Mouse (Mus musculus) left cerebral cortex, adult 18-20 months (tissue): ENCODE results near the gene Olfr10. TPM values are rescaled to one million over a fixed set of nuclear protein-coding genes. Genes with fewer than 3 reads are reported as not detected.
"Not testable (repeated sequence)": the region's sequence is repeated elsewhere in the genome, so short reads cannot be mapped to it uniquely, and the experiment has no call there.

Source experiments
- DNase-seq, 2 experiments: peaks; one replicate each; pipeline ENCODE4 v3.0.0; 2021 to 2022; ENCODE audit warnings: low spot score in 2 of 2, mixed read lengths in 1 of 2
- long read RNA-seq, 2 experiments: library from polyadenylated mRNA; stranded (forward); transcript quantifications; one replicate each; pipeline ENCODE4 v2.0.0; 2021
- total RNA-seq, 2 experiments: library from RNA; stranded (reverse); gene quantifications; 2 replicates each; pipeline ENCODE4 v1.2.3; 2021

Gene Olfr10
- total RNA-seq = not detected
- long read RNA-seq, experiment 1 = 0 reads
- long read RNA-seq, experiment 2 = 0 reads

DNA sequence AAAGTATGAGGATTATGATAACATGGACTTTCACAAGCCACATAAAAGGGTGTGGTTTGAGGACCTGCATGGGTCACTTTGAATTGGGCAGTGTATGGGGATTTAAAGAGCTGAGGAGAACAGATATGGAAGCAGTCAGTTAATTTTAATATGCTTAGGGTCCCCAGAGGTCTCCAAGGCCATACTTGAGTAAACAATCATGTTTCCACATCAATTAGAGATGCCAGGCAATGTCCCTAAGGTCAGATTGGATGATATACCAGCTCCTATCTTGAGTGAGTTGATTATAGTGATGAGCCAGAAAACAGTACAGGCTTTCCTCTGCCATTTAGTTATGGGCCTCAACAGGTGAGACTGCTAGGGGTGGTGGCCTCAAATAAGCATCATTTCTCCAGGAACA lies at the start of gene Olfr10:
Gene Olfr10, plus strand, starts transcription at position 301 of the 400 bp plus-strand sequence.
- no peak for DNase-seq

DNA sequence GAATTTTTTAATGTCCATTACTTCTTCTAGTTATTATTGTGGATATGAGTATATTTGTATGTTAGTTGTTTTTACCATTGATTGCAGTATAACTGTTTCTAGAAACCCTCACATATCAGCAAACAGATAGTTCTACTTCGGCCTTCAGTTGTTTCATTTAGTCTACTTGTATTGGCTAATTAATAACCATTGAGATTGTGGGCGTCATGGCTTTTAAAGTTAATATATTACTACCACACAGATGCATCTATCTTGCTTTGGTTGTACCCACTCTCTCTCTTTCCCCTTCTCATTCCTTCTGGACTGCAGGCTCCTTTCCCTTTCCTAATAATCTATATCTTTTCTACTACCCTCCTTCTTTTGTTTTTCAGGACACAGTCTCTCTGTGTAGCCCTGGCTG lies 45.2 kb upstream of the Olfr10 start:
- no peak for DNase-seq

DNA sequence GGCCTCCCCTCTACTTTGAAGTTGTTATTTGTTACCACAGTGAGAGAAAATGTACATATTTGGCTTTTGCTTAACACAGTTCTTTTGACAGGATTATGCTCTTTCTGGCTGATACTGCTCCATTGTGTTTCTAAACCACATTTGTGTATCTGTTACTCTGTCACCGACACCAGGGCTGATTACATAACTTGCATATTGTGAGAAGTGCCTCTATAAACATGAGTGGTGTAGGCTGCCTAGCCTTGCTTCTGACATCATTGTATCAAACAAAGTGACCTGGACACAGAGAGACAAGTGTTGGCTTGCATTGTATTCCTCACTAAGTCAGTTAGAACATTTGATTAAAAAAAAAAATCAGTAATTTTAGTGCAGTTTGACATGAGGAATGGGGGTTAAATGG lies 44.7 kb upstream of the Olfr10 start:
- no peak for DNase-seq

DNA sequence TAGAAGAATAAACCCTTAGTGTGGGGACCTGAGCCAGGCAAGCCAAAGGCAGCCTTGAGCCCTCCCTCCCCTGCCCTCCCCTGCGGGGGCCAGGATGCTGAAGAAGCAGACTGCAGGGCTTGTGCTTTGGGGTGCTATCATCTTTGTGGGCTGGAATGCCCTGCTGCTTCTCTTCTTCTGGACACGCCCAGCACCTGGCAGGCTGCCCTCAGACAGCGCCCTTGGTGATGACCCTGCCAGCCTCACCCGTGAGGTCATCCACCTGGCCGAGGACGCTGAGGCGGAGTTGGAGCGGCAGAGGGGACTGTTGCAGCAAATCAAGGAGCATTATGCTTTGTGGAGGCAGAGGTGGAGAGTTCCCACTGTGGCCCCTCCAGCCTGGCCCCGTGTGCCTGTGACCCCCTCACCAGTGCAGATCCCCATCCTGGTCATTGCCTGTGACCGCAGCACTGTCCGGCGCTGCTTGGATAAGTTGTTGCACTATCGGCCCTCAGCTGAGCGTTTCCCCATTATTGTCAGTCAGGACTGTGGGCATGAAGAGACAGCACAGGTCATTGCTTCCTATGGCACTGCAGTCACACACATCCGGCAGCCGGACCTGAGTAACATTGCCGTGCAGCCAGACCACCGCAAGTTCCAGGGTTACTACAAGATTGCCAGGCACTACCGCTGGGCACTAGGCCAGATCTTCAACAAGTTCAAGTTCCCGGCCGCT lies 43.8 kb upstream of the Olfr10 start:
- no peak for DNase-seq

DNA sequence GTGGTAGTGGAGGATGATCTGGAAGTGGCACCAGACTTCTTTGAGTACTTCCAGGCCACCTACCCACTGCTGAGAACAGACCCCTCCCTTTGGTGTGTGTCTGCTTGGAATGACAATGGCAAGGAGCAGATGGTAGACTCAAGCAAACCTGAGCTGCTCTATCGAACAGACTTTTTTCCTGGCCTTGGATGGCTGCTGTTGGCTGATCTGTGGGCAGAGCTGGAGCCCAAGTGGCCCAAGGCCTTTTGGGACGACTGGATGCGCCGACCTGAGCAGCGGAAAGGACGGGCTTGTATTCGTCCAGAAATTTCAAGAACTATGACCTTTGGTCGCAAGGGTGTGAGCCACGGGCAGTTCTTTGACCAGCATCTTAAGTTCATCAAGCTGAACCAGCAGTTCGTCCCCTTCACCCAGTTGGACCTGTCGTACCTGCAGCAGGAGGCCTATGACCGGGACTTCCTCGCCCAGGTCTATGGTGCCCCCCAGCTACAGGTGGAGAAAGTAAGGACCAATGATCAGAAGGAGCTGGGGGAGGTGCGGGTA lies 43.2 kb upstream of the Olfr10 start:
- DNase-seq = no peak

DNA sequence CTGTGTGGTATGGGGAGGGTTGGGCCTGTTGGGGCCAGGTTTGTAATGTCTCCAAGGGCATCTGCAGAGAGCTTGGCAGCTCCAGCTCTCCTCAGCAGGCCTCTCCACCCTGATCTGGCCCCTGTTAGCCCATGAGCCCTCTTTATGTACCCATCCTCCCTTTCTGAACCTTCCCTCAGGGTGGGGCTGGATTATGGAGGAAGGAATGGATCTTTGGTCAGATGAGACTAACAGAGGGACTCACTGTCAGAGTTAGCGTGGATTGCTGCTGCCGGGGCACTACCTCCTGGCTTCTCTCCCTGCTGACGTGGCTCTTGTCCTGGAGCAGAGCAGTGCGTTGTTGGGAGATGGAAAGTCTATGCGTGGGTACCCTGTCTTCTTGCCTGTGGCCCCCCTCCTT lies 42.3 kb upstream of the Olfr10 start:
- DNase-seq = no peak

DNA sequence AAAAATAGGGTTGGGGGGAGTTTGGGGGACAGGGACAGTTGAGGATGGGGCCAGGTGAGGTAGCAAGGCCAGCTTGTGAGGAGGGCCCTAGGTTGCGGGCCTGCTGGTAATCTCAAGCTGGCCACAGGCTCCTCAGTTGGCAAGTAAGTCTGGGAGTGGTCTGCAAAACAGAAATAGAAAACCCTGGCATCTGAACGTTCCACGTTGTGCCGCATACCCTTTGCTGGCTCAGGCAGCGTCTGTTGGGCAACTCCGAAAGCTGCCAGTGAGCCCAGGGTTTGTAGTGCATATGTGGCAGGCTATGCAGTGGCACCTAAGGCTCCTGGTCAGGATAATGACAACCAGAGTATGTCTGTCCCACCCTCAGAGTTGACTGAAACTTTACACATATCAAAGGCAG lies 41.4 kb upstream of the Olfr10 start:
- no peak for DNase-seq

DNA sequence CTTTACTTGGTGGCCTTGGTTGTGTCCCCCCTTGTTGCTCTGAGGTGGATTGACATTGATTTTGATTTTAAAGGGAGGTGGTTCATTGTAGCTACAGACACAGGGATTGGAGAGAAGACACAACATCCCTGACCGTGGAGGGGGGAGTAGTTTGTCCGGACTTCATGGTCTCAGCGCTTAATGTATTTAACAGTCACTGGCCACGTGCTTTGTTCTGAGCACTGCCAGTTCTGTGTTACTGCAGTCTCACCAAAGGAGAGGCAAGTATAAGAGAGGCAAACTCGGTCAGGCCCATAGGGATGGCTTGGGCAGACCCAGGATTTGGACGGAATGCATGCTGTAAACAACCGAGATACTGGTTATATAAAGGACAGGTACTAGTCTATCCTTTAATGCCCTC lies 40.5 kb upstream of the Olfr10 start:
- DNase-seq = no peak

DNA sequence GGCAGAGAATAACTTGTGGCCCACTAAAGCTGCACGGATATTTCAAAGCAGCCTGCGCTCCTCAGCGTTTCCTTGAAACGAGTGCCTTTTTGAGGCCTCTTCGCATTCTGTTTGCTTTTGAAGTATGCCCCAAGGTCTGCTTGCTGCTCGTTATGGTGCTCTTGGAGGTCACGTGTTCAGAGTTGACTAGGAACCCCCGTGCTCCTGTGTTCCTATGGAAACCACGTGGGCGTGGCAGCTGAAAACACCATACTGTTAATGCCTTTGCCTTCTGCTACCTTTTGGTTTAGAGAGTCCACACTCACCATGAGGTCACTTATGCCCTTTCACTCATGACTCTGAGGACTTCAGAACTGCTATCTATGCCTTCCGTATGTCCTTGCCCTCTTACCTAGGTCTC lies 39.9 kb upstream of the Olfr10 start:
- DNase-seq = no peak

DNA sequence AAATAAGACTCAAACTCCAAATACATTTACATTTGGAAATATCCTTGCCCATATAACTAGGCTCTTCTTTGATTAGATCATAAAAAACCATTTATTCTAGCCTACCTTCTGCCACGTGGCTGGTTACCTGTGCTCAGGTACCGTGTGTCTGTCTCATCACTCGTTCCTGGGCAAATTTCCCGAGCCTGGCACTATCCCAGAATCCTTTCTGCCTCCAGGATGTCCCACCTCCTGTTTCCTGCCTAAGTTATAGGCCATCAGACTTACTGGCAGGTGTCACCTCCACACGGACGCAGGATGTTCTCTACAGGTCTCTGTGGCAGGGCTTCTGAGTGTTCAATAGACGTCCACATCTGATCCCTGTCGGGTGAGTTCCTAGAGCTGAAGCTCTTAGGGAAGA lies 39.4 kb upstream of the Olfr10 start:
- DNase-seq = no peak

DNA sequence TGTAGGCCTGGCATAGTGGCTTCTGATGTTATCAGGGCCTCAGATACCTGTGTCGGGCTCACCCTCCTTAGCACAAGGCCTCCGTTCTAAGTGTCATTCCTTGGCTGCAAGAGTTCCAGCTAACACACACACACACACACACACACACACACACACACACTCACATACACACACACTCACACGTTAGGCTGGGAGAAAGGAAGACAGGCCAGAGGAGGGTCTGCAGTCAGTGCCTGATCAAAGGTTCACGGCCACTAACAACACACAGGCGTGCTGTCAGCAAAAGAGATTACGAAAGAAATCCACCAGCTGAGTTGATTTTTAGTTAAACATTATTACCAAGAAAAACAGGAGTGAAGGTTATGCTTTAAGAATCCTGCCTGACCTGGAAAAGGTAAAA lies 37.9 kb upstream of the Olfr10 start:
- DNase-seq = no peak

DNA sequence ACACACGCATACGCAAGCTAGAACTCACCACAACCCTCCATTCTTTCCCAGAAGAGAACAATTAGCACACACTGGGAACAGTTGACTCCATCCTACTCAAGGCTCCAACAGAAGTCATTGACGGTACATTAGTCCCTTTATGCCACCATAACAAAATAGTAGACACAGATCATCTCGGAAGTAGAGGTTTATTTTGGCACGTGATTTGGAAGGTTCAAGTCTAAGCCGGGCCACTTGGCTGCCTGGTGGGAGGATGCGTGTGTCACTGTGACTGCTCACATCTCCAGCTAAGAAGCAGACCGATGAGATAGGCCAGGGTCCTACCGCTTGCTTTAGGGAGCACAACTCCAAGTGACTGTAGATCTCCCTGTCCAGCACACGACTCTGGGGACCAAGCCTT lies 37.2 kb upstream of the Olfr10 start:
- DNase-seq = no peak

DNA sequence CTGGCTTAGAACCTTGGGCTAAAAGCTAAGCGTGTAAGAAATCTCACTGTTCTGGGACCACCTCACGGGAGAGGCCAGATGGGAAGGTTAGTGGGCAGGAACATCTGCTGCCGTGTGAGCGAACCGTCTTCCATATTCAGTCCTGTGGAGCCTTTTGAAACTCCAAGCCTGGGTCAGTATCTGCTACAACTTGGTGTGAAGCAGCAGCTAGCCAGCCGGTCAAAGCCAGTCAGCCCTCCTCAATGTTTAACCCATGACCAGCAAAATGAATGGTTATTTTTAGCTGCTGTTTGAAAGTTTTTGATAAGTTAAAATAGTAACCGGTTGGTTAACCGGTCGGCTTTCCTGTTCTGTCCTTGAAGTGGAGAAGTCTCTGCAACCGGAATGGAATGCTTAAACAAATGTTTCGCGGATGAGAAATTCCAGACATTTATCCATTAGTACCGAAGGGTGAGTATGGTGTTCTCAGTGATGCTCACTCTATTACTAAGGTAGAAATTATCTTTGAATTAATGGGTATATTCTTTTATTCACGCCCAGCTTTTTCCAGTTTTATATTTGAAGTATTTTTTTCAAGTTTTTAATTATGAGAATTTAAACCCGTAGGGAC lies 36.5 kb upstream of the Olfr10 start:
- DNase-seq = no peak

DNA sequence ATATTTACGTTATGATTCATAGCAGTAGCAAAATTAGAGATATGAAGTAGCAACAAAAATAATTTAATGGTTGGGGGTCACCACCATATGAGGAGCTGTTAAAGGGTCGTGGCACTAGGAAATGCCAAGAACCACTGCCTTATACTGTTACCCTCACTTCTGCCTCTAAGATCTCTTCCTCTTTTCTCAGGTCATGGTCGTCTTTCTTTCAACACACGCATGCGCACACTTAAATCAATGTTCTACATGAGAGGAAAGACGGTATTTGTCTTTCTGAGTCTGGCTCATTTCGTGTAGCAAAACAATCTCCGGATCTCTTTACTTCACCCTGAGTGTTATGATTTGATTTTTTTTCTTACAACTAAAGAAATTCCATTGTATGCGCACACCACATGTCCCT lies 34.8 kb upstream of the Olfr10 start:
- DNase-seq = no peak

DNA sequence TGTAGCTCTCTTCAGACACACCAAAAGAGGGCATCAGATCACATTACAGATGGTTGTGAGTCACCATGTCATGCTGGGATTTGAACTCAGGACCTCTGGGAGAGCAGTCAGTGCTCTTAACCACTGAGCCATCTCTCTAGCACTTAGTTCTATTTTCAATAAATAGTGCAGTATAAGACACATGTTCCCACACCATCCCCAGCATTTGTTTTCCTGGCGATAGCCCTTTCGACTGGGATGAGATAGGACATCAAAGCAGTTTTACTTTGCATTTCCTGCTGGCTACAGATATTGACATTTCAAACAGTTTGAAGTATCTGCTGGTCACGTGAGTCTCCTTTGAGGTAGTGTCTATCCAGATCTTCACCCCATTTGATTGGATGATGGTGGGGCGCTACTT lies 34.2 kb upstream of the Olfr10 start:
- no peak for DNase-seq

DNA sequence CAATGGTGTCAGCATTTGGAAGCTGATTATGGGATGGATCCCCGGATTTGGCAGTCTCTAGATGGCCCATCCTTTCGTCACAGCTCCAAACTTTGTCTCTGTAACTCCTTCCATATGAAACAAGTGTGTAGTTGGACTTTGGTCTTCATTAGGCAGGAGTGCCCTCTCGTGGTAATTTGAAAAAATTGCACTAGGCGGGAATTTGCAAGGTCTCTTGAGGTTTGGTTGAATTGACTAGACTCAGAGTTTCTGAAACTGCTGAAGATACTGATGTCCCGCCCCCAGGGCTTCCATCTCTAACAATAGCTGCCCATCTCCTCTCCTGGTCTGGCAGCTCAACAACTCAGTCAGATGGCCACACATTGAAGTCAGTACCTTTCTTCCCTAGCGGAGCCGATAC lies 33.2 kb upstream of the Olfr10 start:
- DNase-seq = peak in 1 of 2 experiments; percentile 41

DNA sequence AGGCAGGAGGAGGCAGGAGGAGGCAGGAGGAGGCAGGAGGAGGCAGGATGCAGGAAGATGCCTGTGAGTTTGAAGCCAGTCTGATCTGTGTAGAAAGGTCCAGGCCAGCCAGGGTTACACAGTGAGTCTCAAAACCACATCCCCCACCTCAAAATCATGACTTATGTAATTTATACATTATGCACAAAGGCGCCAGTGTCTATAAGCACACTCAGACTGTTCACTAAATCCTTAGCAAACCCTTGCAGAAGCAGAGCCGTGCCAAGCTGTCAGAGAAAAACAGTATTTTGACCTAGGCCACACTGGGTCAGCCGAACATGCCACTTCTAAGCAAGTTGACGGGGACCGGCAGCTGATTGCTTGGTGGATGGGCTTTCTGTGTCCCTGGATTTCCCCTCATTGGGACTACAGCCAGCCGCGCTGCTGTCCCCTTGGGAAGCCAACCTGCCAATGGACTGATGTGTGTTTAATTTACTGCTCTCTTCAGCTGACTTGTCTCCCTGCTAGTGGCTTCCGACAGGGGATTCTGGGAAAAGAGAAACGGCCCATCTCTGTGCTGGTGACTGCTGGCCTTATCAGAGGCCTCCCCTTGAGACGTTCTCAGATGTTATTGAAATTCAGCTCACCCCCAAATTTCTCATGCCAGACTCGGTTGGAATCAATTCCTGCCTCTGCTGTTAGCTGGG lies 30.6 kb upstream of the Olfr10 start:
- DNase-seq = no peak

DNA sequence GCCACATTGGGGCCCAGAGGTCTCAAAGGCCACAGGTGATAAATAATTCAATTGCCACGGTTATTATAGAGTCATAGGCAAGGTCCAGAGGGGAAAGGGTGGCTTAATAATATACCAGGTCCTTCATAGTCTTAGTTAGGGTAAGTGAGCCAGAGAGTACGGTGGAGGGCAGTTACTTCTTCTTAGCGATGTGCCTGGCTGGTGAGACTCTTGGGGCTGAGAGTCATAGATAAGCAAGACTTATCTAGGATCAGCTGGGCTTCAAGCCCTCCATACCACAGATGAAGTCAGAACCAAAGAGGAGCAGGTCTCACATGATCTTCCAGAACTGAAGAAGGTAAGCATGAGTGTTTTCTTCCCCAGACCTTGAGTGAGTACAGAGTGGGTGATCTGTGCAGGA lies 26.3 kb upstream of the Olfr10 start, which contains the start of gene Olfr1393:
Gene Olfr1393, plus strand, starts transcription at position 83 of the 400 bp plus-strand sequence.
- no peak for DNase-seq

DNA sequence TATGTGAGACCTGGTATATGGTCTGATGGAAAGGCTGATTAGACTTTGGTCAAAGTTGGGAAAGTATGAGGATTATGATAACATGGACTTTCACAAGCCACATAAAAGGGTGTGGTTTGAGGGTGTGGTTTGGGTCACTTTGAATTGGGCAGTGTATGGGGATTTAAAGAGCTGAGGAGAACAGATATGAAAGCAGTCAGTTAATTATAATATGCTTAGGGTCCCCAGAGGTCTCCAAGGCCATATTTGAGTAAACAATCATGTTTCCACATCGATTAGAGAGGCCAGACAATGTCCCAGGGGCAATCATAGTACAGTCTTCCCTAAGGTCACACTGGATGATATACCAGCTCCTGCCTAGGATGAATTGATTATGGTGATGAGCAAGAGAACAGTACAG lies 19.6 kb upstream of the Olfr10 start, which contains the start of gene Olfr1392:
Gene Olfr1392, plus strand, starts transcription at position 301 of the 400 bp plus-strand sequence.
- DNase-seq = not testable (repeated sequence)

DNA sequence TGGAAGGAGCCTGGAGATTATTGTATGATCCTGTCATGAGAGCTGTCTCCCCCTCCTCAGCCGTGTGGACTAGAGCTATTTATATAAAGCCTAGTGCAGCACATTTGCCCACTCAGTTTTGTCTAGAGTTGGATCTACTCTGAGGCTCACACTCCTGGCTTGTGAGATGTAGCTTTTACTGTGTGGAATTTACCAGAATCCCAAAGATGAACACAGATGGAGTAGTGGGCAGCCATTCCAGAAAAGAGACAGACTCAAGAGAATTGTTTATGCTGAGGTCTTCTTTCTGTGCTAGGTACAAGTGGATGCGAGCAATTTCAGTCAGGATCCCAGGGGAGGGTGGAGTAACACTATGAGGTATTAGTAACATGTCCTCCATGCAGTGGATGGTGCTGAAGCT lies 17.3 kb upstream of the Olfr10 start:
- peak; percentile 13 to 28 for DNase-seq

DNA sequence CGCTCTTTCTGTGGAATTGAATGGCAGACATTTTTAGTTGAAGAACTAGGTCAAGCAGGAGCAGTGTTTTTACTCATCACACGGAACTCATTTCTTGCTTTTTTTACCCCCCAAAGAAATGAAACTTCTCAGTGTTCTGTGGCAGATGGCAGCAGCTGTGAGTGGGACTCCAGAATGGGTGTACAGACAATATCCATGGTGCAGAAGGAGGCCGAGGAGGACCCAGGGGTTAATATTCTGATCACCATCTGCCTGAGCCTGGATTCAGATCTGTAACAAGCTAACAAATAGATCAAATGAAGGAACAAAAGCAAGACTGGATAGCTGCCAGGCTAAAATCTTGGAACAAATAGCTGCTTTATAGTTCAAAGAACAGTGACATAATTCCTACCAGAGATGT lies 11.8 kb upstream of the Olfr10 start:
- peak; percentile 55 to 70 for DNase-seq

DNA sequence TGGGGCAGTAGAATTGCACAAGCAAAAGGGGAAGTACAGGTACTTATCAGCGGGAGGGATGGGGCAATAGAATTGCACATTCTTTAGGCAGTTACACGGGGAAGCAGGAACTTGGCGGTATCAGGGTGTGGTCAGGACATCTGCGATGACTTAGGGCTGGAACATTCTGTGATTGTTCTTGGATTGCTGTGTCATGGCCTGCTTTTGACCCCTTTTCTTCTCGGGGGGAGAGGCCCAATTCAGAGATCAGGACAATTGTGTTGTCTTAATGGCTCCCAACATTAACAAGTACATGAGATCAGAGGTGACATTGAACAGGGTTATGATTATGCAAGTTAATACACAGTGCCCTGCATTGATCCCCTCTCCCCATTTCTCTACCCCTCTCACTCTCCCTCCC lies 4.0 kb downstream of the Olfr10 start:
- DNase-seq = not testable (repeated sequence)
